Mouse (Mus musculus) lung, embryonic 16.5 days (tissue): ENCODE data around the gene Prkca. TPM values are rescaled to one million over a fixed set of nuclear protein-coding genes. Genes with fewer than 3 reads are reported as not detected.

Source experiments
- ATAC-seq: fragments of 200-750 bp; cut with Nextera tagmentation; 2 replicates; pipeline ENCODE4 v1.8.0; 2017; ENCODE audit warnings: low read depth, mild to moderate bottlenecking, moderate library complexity
- H3K27ac ChIP-seq: fragments of 300-500 bp; sonication (generic); 2 replicates; pipeline ENCODE4 v1.5.1; 2014; ENCODE audit warnings: mild to moderate bottlenecking, control low read depth, low read length
- H3K27me3 ChIP-seq: fragments of 300-500 bp; sonication (generic); 2 replicates; pipeline ENCODE4 v1.6.1; 2014; ENCODE audit warnings: low read depth, low read length, mixed read lengths; ENCODE audit not compliant: control insufficient read depth, insufficient read depth
- H3K36me3 ChIP-seq: fragments of 300-500 bp; sonication (generic); 2 replicates; pipeline ENCODE4 v1.6.1; 2014; ENCODE audit warnings: low read length; ENCODE audit not compliant: control insufficient read depth, insufficient read depth
- H3K4me1 ChIP-seq: fragments of 300-500 bp; sonication (generic); replicated peaks from 2 replicates; pipeline ENCODE4 v1.6.1; 2014; ENCODE audit warnings: low read length, mixed read lengths; ENCODE audit not compliant: control insufficient read depth, insufficient read depth
- H3K4me2 ChIP-seq: fragments of 300-500 bp; sonication (generic); 2 replicates; pipeline ENCODE4 v1.6.1; 2014; ENCODE audit warnings: low read depth, low read length, control low read depth
- H3K4me3 ChIP-seq: fragments of 300-500 bp; sonication (generic); 2 replicates; pipeline ENCODE4 v1.5.1; 2014; ENCODE audit warnings: mild to moderate bottlenecking, low read length, control low read depth
- H3K9ac ChIP-seq: fragments of 300-500 bp; sonication (generic); 2 replicates; pipeline ENCODE4 v1.6.1; 2014; ENCODE audit warnings: low read length, control low read depth
- H3K9me3 ChIP-seq: fragments of 300-500 bp; sonication (generic); 2 replicates; pipeline ENCODE4 v1.6.1; 2016; ENCODE audit warnings: low read length; ENCODE audit not compliant: control insufficient read depth
- WGBS: fragments of 180-500 bp; shearing (Covaris S2); extraction: QIAGEN DNeasy Blood & Tissue Kit; methylation state at CpG from one replicate; pipeline ENCODE4 v1.1.7; 2014; 5-methylcytosine and 5-hydroxymethylcytosine counted together
- polyA plus RNA-seq: library from polyadenylated mRNA; unstranded; fragments of >200 nt; fragmentation: Nextera tagmentation; extraction: Ambion mirVana; gene quantifications from 2 replicates; pipeline ENCODE4 v1.2.1, GENCODE M21; 2015

Gene Prkca
- polyA plus RNA-seq, 1 experiment from 2014 or later: 10.1 TPM

DNA sequence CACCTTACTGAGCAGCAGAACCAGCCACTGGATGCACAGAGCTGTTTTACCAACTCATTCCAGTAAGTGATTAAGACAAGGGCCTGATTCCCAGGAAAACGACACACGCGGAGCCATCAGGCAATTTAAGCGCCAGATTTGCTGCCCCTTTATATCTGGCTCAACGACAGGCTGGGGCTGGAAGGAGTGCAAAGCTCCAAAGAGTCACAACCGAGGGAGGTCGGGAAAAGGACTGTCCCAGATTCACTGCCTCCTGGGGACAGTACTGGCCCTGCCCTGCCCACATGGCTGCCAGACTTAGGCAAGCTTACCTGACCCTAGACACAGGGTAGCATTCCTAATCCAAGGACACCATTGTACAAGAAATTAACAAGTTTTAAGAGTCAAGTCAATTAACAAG lies 69.7 kb downstream of the Prkca start:
- no peak overlapping the region for H3K9ac ChIP-seq
- peaks cover 32% of the 10 kb centered on the region for H3K4me1 ChIP-seq
- H3K27me3 ChIP-seq: no peaks in the 10 kb centered on the region
- 67% methylated on average over 7 of the region's 7 CpGs for WGBS
- no peaks in the 10 kb centered on the region for H3K36me3 ChIP-seq
- no peak overlapping the region for H3K27ac ChIP-seq
- ATAC-seq: no peak
- no peak overlapping the region for H3K4me2 ChIP-seq
- H3K9me3 ChIP-seq: no peaks in the 10 kb centered on the region
- no peak overlapping the region for H3K4me3 ChIP-seq

DNA sequence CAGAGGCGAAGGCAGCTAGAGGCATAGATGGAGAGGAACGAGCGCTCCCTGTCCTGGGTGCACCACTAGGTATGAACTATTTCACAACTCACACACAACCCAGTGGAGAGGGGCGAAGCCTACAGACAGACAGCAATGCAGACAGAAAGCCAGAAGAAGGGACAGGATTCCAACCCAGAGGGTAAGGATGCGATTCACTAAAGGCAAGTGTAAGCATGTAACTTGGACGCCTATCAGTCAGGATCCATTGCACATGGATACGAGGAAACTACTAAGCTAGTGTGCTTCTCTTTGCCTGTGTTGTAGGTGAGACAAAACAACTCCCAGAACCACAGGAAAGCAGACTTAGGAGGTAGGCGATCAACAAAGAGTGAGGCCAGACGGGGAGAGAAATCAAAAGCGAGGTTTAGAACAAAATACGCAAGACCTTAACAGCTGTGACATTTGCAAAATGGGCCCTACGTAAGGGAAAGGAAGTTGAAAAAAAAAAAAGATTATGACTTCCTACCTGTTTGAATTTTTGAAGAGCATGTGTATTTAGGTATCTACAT lies 70.2 kb downstream of the Prkca start:
- no peak overlapping the region for H3K4me3 ChIP-seq
- 89% methylated on average over 12 of the region's 12 CpGs for WGBS
- H3K27me3 ChIP-seq: no peaks in the 10 kb centered on the region
- no peak overlapping the region for H3K27ac ChIP-seq
- H3K9me3 ChIP-seq: no peaks in the 10 kb centered on the region
- no peak overlapping the region for H3K9ac ChIP-seq
- H3K4me2 ChIP-seq: no peak overlapping the region
- no peak for ATAC-seq
- H3K36me3 ChIP-seq: no peaks in the 10 kb centered on the region
- peaks cover 34% of the 10 kb centered on the region for H3K4me1 ChIP-seq

DNA sequence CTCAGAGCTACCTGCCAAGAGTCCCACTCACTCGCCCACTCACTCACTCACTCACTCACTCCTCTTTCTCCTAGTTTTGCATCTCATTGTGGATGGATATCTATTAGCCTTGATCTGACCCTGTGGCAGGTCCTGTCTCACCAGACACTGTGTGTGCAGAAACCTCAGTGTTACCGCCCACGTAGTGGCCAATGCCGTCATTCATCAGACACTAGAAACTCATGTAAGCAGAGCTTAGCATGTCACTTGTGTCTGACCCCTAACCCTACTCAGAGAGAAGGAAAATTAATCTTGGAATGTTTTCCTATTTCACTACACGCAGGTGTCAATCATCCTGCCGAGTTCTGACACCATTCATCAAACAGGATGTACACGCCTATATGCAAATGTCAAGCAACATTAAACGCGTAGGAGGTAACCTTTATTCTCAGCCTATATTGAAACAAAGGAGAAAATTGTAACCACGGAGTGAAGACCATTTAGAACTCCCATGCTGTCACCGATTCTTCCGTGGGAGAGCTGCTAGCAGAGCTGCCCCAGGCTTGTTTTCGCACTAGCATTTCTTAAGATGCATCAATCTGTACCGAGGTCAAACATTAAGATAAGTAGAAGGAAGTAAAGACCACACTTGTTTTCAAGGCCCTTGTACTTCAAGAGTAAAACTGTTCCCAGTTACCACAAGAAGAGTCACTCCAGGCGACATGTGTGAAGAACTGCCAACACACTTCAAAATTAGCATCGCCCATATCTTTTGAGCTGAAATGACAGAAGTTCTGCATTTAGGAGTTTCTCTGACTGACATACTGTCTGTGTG lies 70.9 kb downstream of the Prkca start:
- Histone ChIP-seq H3K27me3 (no peaks in the 10 kb centered on the region), H3K9ac (no peak overlapping the region), H3K4me1 (peaks cover 33% of the 10 kb centered on the region), H3K4me3 (no peak overlapping the region), H3K9me3 (no peaks in the 10 kb centered on the region), H3K36me3 (no peaks in the 10 kb centered on the region), H3K4me2 (no peak overlapping the region), H3K27ac (no peak overlapping the region)
- WGBS: 65% methylated on average over 16 of the region's 16 CpGs
- ATAC-seq: no peak

DNA sequence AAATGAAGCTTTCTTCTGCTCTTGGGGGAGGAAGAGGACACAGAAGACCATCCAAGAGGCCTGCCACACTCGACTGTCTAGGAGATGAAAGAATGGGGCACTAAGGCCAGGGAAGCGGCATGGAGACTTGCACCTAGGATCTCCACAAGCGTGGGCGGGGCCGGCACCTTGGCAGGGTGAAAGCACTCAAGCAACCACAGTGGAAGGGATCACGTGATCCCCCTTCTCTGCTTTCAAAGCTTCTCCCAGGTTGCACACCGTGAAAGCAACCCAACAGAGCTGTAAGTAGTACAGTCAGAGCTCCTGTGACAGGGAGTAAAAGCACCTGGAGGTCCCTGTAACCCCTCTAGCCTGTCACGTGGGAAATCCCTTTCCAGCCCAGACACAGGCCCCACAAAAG lies 72.4 kb downstream of the Prkca start:
- peak; percentile 57; the same call in 1 of the 2 replicates for ATAC-seq
- 38% methylated on average over 8 of the region's 8 CpGs for WGBS
- no peak overlapping the region for H3K4me2 ChIP-seq
- peak overlapping the region; percentile 47; the same call in 1 of the 2 replicates for H3K27ac ChIP-seq
- no peak overlapping the region for H3K4me3 ChIP-seq
- H3K36me3 ChIP-seq: no peaks in the 10 kb centered on the region
- no peaks in the 10 kb centered on the region for H3K9me3 ChIP-seq
- H3K27me3 ChIP-seq: no peaks in the 10 kb centered on the region
- H3K9ac ChIP-seq: peak overlapping the region; percentile 46; the same call in 1 of the 2 replicates
- H3K4me1 ChIP-seq: peaks cover 21% of the 10 kb centered on the region

DNA sequence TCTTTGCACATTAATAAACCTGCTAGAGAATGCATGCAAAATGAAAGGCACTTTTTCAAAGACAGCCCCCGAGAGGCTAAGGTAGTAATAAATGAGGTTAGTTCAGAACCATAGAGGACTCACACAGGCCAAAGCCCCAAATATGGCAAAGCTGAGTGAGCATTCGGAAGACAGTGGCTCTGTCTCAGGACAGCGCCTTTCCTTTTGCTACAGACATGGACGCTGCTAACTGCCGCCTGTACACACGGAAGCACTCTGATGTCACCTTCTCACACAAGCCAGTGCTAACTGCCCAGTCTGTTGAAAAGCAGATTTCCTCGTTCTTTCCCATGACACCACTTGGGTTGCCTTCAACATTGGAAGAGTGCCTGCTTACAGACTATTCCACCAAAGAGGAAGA lies 74.2 kb downstream of the Prkca start:
- Histone ChIP-seq H3K9ac (no peak overlapping the region), H3K4me1 (peaks cover 15% of the 10 kb centered on the region), H3K4me3 (no peak overlapping the region), H3K27me3 (no peaks in the 10 kb centered on the region), H3K4me2 (no peak overlapping the region), H3K36me3 (no peaks in the 10 kb centered on the region), H3K27ac (no peak overlapping the region), H3K9me3 (no peaks in the 10 kb centered on the region)
- ATAC-seq: no peak
- 54% methylated on average over 7 of the region's 7 CpGs for WGBS

DNA sequence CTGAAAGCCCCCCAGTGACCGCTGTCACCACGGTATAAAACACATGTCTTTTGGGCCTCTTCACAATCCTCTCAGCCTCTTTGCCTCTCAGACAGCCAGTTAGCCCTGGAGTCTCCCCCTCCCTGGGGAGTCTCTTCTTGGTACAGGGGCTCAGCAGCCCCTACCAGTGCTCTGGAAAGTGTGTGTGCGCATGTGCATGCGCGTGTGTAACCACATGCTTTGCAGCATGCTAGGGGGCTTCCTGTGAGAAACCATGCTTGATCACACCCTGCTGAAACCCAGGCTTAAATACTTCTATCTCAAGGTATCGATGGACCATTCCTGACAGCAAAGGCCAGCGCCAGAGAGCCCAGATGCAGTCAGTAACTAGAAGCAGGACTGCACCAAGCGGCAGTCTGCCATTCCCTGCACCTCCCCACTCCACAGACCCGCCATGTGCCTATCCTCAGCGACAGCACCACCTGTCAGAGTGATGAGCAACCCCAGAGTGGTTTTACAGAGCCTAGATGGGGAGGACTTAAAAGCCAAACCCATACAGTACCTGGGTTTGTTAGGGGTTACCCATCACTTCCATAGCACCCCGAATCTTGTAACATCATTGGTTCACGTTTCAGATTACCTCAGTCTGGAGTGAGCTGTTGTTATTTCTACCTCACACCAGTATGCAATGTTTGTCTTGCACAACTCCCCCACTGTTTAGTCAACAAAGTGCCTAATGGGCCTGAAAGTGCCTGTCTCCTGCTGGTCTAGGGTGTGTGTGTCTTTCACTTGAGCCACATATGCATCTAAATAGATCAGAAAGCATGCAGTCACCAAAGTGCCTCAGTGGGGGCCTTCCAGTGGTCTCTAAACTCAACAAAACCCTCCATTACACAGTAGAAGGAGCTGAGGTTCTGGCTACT lies 75.1 kb downstream of the Prkca start:
- no peak overlapping the region for H3K4me2 ChIP-seq
- no peak overlapping the region for H3K9ac ChIP-seq
- no peak for ATAC-seq
- H3K36me3 ChIP-seq: no peaks in the 10 kb centered on the region
- no peaks in the 10 kb centered on the region for H3K9me3 ChIP-seq
- H3K4me3 ChIP-seq: no peak overlapping the region
- H3K27ac ChIP-seq: no peak overlapping the region
- H3K4me1 ChIP-seq: peaks cover 15% of the 10 kb centered on the region
- WGBS: 67% methylated on average over 12 of the region's 12 CpGs
- no peaks in the 10 kb centered on the region for H3K27me3 ChIP-seq

DNA sequence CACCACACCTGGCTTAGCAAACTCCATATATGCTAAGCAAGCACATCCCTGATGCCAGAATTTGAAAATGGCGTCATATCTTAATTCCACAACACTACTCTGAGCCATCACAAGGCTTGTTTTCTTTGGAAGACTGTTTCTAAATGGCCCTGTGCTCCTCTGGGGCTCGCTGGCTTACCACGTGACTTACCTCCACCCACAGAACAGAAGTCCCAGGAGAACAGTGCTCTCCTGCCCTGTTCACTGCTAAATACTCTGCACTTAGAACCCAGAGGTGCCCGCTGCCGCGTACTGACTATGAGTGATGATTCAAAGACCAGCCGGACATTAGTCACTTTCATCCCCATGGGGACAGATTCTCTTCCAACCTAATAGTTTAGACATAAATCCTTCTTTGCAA lies 75.9 kb downstream of the Prkca start:
- Histone ChIP-seq H3K4me2 (no peak overlapping the region), H3K27ac (no peak overlapping the region), H3K4me3 (no peak overlapping the region), H3K9me3 (no peaks in the 10 kb centered on the region), H3K36me3 (no peaks in the 10 kb centered on the region), H3K9ac (no peak overlapping the region), H3K4me1 (peaks cover 15% of the 10 kb centered on the region), H3K27me3 (no peaks in the 10 kb centered on the region)
- 77% methylated on average over 7 of the region's 7 CpGs for WGBS
- no peak; the same call in 1 of the 2 replicates for ATAC-seq

DNA sequence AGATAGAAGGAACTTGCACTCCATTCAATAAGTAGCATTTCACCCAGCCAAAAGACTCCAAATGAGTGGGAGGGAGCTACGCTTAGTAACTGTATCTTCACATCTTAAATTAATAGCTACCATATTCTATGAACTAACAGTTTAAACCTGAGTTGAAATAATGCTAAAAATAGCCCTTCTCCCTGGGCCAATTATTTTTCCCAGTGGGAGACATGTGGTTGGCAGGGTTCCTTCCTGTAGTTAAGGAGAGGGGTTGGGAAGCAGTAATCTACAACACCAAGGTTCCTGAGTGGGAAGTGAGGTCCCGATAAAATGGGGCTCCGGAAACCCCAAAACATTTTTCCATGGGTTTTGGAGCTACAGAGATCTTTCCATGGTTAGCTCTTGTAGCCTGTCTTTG lies 76.7 kb downstream of the Prkca start:
- Histone ChIP-seq H3K4me1 (peaks cover 15% of the 10 kb centered on the region), H3K4me2 (no peak overlapping the region)
- ATAC-seq: no peak

DNA sequence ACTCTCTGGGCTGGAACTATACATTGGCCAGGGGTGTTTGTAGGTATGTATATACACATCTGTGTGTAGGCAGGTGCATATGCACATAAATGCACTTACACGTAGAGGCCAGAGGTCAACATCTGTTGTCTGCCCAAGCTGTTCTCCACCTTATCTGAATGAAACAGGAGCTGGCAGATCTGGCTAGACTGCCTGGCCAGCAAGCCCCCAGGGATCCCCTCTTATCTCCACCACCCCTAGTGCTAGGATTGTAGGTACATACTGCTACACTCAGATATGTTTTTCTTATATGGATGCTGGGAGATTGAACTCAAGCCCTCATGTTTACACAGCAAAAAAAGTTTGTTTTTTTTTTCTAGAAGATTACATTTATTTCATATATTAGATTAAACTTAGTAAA lies 79.9 kb downstream of the Prkca start:
- Histone ChIP-seq H3K27me3 (no peaks in the 10 kb centered on the region), H3K4me3 (no peak overlapping the region), H3K36me3 (no peaks in the 10 kb centered on the region), H3K27ac (no peak overlapping the region), H3K9ac (no peak overlapping the region), H3K4me2 (no peak overlapping the region), H3K9me3 (no peaks in the 10 kb centered on the region), H3K4me1 (peaks cover 19% of the 10 kb centered on the region)
- ATAC-seq: no peak
- WGBS: 35% methylated on average over 1 of the region's 1 CpGs

More for the DNA sequence above, 76.7 kb downstream of the Prkca start:
- Histone ChIP-seq H3K4me3 (no peak overlapping the region), H3K36me3 (no peaks in the 10 kb centered on the region), H3K9ac (no peak overlapping the region), H3K27me3 (no peaks in the 10 kb centered on the region), H3K9me3 (no peaks in the 10 kb centered on the region), H3K27ac (no peak overlapping the region)
- WGBS: 69% methylated on average over 3 of the region's 3 CpGs
